Mouse (Mus musculus): ENCODE results near the gene Ddr2.

DNA sequence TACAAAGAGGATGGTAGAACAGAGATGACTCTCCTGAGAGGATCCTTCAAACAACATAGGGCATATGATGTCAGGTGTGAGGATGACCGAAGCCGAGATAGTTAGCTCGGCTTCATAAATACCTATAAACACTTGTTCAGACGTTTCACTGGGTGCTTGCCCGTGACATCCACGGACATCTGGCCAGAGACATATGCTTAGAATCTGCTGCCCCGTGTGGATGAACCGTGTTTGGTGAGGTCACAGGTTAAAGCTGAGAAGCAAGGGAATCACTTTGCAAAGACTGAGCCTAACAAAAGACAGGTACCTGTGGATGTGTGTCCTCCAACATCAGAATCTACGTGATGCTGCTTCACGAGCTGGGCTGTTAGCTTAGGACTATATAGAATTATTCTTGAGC, 1.7 kb upstream of the Ddr2 start:
- TF ChIP-seq CTCF (conservative IDR thresholded peaks at IDR 0.05; ENCODE audit: low read length) (no peak), NANOG (IDR thresholded peaks at IDR 0.05; ENCODE audit: borderline replicate concordance, low read length) (no peak), POU5F1 (IDR thresholded peaks at IDR 0.05; ENCODE audit: borderline replicate concordance, low read length) (no peak)
